Mouse (Mus musculus) lung, adult 2 months (tissue): ENCODE data around the gene Tmem161a.

ENCODE experiments used
- CTCF ChIP-seq: fragments of 200-500 bp; IDR thresholded peaks from 2 replicates; pipeline ENCODE4 v1.5.1; 2011; ENCODE audit warnings: mild to moderate bottlenecking, low read length, control low read depth; ENCODE audit not compliant: insufficient read depth
- POLR2A ChIP-seq: fragments of 200-500 bp; IDR thresholded peaks from 2 replicates; pipeline ENCODE4 v1.6.1; 2011; ENCODE audit warnings: low read depth, mild to moderate bottlenecking, control low read depth, low read length, borderline replicate concordance; ENCODE audit errors: extremely low read depth

DNA sequence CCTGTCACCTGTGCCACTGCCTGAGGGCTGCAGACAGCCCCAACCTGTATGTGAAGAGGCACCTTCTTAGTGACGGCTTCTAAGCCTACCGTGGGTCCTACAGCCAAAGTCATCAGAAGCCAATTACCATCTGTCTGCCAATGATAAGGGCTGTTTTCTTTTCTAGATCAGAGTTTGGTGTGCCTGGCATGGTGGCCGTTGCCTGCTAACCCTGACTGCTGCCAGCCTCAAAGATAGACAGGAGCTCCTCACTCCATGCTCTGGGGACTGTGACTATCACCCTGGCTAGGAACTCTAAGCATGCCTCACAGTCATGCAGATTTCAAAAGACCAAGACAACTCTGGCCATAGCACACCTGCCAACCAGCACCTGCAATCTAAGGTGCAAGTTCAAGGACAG, 29.3 kb downstream of the Tmem161a start:
- no peak for TF ChIP-seq CTCF
- no peak for TF ChIP-seq POLR2A
